Mouse (Mus musculus) embryonic facial prominence, embryonic 14.5 days (tissue): ENCODE measurements at regions not wholly inside any gene's neighbourhood (a gene's known extent, or its start where the extent isn't known, plus 50 kb on each side); places are given as distances from the start of the nearest gene placed in this dataset.

Experiments
- ATAC-seq: fragments of 200-750 bp; cut with Nextera tagmentation; 2 replicates; pipeline ENCODE4 v1.8.0; 2017; ENCODE audit warnings: low read depth, moderate number of reproducible peaks, moderate TSS enrichment
- DNase-seq: peaks from one replicate; pipeline ENCODE4 v3.0.0-alpha.2; 2015; ENCODE audit warnings: low spot score
- H3K27ac ChIP-seq: fragments of 300-500 bp; sonication (generic); replicated peaks from 2 replicates; pipeline ENCODE4 v1.5.1; 2014; ENCODE audit warnings: low read depth, mild to moderate bottlenecking, low read length, moderate library complexity
- H3K27me3 ChIP-seq: fragments of 300-500 bp; sonication (generic); replicated peaks from 2 replicates; pipeline ENCODE4 v1.6.1; 2014; ENCODE audit warnings: low read length; ENCODE audit not compliant: control insufficient read depth, insufficient read depth
- H3K36me3 ChIP-seq: fragments of 300-500 bp; sonication (generic); 2 replicates; pipeline ENCODE4 v1.6.1; 2014; ENCODE audit warnings: low read length, mixed read lengths; ENCODE audit not compliant: control insufficient read depth, insufficient read depth
- H3K4me1 ChIP-seq: fragments of 300-500 bp; sonication (generic); 2 replicates; pipeline ENCODE4 v1.6.1; 2014; ENCODE audit warnings: antibody characterized with exemption, low read length; ENCODE audit not compliant: control insufficient read depth, insufficient read depth
- H3K4me2 ChIP-seq: fragments of 300-500 bp; sonication (generic); 2 replicates; pipeline ENCODE4 v1.6.1; 2014; ENCODE audit warnings: low read depth, mild to moderate bottlenecking, low read length, moderate library complexity, mixed read lengths
- H3K4me3 ChIP-seq: fragments of 300-500 bp; sonication (generic); 2 replicates; pipeline ENCODE4 v1.5.1; 2014; ENCODE audit warnings: low read depth, mild to moderate bottlenecking, low read length
- H3K9ac ChIP-seq: fragments of 300-500 bp; sonication (generic); 2 replicates; pipeline ENCODE4 v1.6.1; 2014; ENCODE audit warnings: low read depth, mild to moderate bottlenecking, low read length, moderate library complexity, mixed read lengths
- H3K9me3 ChIP-seq: fragments of 300-500 bp; sonication (generic); 2 replicates; pipeline ENCODE4 v1.6.1; 2016; ENCODE audit warnings: low read length; ENCODE audit not compliant: control insufficient read depth
- WGBS: fragments of 180-500 bp; shearing (Covaris S2); extraction: QIAGEN DNeasy Blood & Tissue Kit; methylation state at CpG from one replicate; pipeline ENCODE4 v1.1.7; 2014; 5-methylcytosine and 5-hydroxymethylcytosine counted together

DNA sequence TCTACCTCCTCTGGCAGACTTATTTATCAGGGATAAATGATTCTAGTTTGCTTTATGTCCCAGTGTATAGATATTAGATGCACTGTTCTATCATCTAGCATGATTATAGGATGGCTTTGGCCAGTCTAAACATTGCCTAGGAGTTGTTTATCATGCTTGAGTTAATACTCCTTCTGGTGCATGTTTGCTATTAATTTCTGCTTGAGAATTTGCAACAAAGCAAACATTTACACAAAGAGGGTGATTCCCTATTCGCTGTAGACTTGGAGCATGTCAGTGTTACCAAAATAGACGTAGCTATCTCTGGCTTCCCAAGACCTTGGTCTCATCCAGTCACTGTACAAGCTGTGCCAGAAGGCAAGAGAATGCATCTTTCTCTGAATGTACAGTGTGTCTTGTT is 237.4 kb downstream of the Snx13 start:
- Histone ChIP-seq H3K4me2 (no peak overlapping the region), H3K27me3 (no peaks in the 10 kb centered on the region), H3K36me3 (no peaks in the 10 kb centered on the region), H3K9ac (no peak overlapping the region), H3K27ac (no peak overlapping the region), H3K4me1 (peaks cover 5% of the 10 kb centered on the region), H3K9me3 (no peaks in the 10 kb centered on the region), H3K4me3 (no peak overlapping the region)
- WGBS, result 63% methylated on average over 2 of the region's 2 CpGs
- ATAC-seq (no peak), DNase-seq (no peak)

DNA sequence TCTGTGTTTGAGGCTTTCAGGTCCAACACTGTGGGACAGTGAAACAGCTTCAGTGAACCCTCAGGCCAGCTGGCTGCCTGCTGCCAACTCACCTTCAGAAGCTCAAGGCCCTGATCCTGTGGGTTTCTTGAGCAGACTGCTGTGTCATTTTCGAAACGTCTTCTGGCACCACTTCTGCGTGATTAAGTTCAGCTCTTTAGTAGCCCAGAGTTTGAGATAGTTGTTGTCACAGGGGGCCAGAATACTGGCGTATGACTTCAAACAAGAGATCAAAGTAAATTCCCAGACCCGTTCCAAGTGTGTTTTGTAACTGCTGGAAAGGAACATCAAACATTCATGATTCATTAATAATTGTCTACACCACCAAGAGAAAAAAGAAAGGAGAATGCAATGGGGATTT is 236.9 kb downstream of the Snx13 start:
- 55% methylated on average over 5 of the region's 5 CpGs for WGBS
- no peak overlapping the region for H3K4me2 ChIP-seq
- no peak for ATAC-seq
- H3K9me3 ChIP-seq, result no peaks in the 10 kb centered on the region
- DNase-seq, result no peak
- H3K36me3 ChIP-seq, result no peaks in the 10 kb centered on the region
- H3K27ac ChIP-seq, result no peak overlapping the region
- no peak overlapping the region for H3K4me3 ChIP-seq
- peaks cover 5% of the 10 kb centered on the region for H3K4me1 ChIP-seq
- H3K9ac ChIP-seq, result no peak overlapping the region
- H3K27me3 ChIP-seq, result no peaks in the 10 kb centered on the region

DNA sequence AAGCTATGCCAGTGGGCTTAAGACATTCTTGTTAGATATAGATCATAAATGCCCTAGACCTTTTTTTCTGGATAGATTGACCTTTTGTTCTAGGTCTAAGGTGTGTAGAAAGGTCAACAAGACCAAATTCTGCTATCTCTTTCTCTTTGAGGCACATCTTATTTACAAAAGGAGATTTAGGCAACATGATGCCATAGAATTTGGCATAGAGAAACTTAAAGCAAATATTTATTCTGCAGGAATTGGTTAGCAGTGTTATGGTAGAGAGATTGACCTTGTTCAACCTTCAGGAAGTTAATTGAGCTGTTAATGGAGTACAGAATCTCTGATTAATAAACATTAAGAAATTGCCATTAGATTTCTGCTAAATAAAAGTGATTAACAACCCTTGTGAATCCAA is 236.4 kb downstream of the Snx13 start:
- no peak for ATAC-seq
- H3K36me3 ChIP-seq, result no peaks in the 10 kb centered on the region

DNA sequence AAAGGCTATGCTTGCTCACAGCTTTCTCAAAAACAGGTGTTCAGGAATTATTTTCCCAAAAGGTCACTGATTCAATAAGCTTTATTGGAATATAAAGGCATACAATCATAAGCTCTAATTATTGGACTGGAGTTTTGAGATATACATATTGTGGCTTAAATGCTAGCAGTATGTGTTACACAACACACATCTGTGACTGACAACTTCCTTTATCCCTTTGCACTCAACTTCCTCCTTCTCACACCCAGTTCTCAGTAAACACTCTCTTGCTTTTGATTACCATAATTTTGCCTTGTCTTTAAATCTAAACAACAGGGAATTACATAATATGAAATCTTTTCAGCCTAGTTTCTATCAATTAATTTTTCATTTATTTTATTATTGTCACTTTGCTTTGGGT is 222.5 kb downstream of the Snx13 start:
- H3K9me3 ChIP-seq, result 0 out of 2 replicates have a peak, but pooled peaks cover 5% of the 10 kb centered on the region
- no peak overlapping the region for H3K27ac ChIP-seq
- no peak overlapping the region for H3K4me2 ChIP-seq
- H3K4me1 ChIP-seq, result peaks cover 9% of the 10 kb centered on the region; the same call in 1 of the 2 replicates
- ATAC-seq (no peak), DNase-seq (no peak)
- H3K36me3 ChIP-seq, result no peaks in the 10 kb centered on the region
- no peak overlapping the region for H3K9ac ChIP-seq
- no peaks in the 10 kb centered on the region for H3K27me3 ChIP-seq
- no peak overlapping the region for H3K4me3 ChIP-seq

More for the DNA sequence above, 236.4 kb downstream of the Snx13 start:
- H3K4me3 ChIP-seq, result no peak overlapping the region
- H3K27me3 ChIP-seq, result no peaks in the 10 kb centered on the region
- no peak overlapping the region for H3K27ac ChIP-seq
- H3K4me2 ChIP-seq, result no peak overlapping the region
- no peak overlapping the region for H3K9ac ChIP-seq
- peaks cover 5% of the 10 kb centered on the region for H3K4me1 ChIP-seq
- DNase-seq, result no peak
- H3K9me3 ChIP-seq, result no peaks in the 10 kb centered on the region

DNA sequence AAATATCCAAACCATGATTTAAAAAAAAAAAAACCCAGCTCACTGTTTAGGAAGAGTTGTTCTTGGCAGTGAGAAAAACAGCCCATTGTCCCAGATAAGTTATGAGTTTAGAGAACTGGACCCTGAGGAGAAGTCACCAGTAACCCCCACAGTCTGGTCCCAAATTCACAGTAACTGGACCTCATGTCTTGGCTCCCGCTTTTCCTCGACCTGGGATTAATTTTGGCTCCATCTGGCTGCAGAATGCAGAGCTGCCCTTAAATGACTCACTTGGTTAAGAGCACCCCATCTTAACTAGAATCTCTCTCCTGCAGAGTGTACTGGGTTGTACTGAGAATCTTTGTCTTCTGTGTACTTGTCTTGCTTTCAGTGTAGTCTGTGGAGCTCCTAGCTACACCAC is 221.0 kb downstream of the Snx13 start:
- 66% methylated on average over 2 of the region's 2 CpGs for WGBS
- DNase-seq, result no peak
- no peak overlapping the region for H3K4me3 ChIP-seq

DNA sequence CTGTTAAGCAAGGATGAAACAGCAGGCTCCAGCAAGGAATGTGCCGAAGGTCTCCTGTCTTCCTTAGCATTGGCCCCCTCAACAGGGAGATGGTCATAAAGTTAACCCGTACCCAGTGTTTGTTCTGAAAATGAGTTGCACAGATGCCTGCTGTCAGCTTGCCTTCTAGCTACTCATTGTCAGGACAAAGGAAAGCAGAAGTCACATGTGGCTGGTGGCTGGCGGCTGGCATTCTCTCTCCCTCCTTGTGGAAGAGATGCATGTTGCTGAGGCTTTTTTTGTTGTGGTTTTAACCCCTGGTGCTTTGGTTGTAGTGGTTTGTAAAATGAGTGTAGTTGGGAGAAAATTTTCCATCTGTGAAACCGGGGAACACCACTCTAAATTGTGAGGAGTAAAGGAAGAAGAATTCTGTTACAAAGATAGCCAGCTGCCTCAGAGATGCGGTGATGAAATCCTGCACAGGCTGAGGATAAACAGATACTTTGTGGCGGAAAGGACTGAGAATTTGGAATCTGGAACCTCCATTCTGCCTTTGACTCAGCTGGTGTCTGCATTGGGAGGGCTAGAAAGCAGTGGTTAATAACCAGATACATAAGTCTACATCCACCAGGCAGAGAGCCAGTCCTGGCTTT is 220.2 kb downstream of the Snx13 start:
- H3K27me3 ChIP-seq, result no peaks in the 10 kb centered on the region
- H3K9me3 ChIP-seq, result no peaks in the 10 kb centered on the region
- ATAC-seq (no peak), DNase-seq (peak; percentile 44)
- no peaks in the 10 kb centered on the region for H3K36me3 ChIP-seq
- no peak overlapping the region for H3K9ac ChIP-seq
- no peak overlapping the region for H3K4me2 ChIP-seq
- H3K4me3 ChIP-seq, result no peak overlapping the region
- 47% methylated on average over 6 of the region's 6 CpGs for WGBS
- H3K27ac ChIP-seq, result no peak overlapping the region; the same call in 1 of the 2 replicates
- H3K4me1 ChIP-seq, result peaks cover 9% of the 10 kb centered on the region; the same call in 1 of the 2 replicates

More for the DNA sequence above, 221.0 kb downstream of the Snx13 start:
- Histone ChIP-seq H3K4me1 (peaks cover 9% of the 10 kb centered on the region; the same call in 1 of the 2 replicates), H3K27ac (no peak overlapping the region), H3K9me3 (0 out of 2 replicates have a peak, but pooled peaks cover 3% of the 10 kb centered on the region), H3K9ac (no peak overlapping the region), H3K36me3 (no peaks in the 10 kb centered on the region), H3K4me2 (no peak overlapping the region), H3K27me3 (no peaks in the 10 kb centered on the region)
- ATAC-seq, result no peak

DNA sequence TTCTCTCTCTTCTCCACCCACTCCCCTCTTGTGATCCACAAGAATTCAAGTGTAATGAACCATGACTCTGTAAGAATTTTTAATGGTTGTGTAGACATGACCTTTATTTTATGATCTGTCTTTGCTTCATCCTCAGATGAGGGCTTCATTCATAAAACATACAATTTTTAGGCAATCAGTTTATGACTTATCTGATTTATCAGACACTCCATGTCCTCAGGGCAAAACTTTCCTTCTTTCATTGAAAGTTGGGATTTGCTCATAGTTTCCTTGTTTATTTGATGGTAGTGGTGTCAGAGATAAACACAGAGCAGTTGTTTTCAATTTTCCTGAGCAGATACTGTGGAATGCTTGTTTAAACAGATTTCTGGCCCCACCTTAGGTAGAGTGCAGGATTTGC is 212.8 kb downstream of the Snx13 start:
- Histone ChIP-seq H3K4me3 (no peak overlapping the region), H3K9me3 (no peaks in the 10 kb centered on the region), H3K9ac (no peak overlapping the region), H3K4me2 (no peak overlapping the region), H3K4me1 (no peaks in the 10 kb centered on the region; the same call in 1 of the 2 replicates), H3K27me3 (no peaks in the 10 kb centered on the region), H3K27ac (no peak overlapping the region), H3K36me3 (no peaks in the 10 kb centered on the region)
- no peak for ATAC-seq
- DNase-seq, result no peak

DNA sequence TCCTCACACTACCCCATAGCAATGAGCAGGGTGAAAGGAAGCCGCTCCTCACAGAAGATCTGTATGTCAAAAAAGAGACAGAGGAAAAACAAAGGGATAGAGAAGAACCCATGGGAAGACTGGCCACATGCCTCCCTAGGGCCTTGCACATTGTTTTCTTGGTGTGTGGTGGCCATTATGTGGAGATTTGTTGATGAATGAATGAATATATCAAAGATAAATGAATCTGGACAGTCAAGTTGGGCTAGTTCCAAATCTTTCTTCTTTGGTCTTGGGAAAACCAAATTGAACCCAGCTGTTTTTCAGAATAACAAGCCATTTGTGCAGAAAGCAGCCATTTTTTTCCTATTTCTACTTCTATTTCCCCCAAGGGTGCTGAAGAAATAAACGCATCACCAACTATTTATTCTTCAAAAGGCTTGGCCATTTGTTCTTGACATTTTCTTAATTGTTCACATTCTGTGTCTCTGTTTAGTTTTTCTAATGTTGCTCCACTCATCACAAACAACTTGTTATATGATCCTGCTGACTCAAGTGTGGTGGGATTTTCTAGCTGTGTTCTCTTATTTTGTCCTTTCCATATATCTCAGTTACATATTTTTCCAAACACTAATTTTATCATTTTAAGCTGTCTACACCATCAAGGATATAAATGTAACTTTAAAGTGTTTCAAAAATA is 208.9 kb downstream of the Snx13 start:
- Histone ChIP-seq H3K4me1 (no peaks in the 10 kb centered on the region; the same call in 1 of the 2 replicates), H3K27ac (0 out of 2 replicates have a peak overlapping the region, but pooled peaks have one; percentile 21), H3K27me3 (no peaks in the 10 kb centered on the region), H3K4me3 (no peak overlapping the region), H3K4me2 (no peak overlapping the region), H3K9me3 (no peaks in the 10 kb centered on the region), H3K36me3 (no peaks in the 10 kb centered on the region), H3K9ac (no peak overlapping the region)
- DNase-seq (peak; percentile 82), ATAC-seq (no peak)
- WGBS, result 48% methylated on average over 2 of the region's 2 CpGs

DNA sequence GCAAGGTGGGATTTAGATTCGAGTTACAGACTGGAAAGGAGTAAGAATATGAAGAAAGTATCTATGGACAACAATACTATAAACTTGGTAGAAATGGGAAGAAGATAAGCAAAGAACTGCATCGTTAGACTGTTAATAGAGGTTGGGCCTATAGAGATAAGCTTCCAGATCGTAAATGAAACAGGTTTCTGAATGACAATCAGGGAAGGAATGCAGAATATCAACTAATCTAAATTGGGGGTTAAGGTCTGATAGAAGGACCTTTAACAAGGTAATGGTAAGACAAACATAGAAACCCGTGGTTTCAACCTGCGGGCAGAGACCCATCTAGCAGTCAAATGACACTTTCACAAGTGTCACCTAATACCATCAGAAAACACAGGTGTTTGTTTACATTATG is 201.5 kb downstream of the Snx13 start:
- Histone ChIP-seq H3K27ac (no peak overlapping the region), H3K4me2 (no peak overlapping the region), H3K4me1 (no peaks in the 10 kb centered on the region), H3K27me3 (no peaks in the 10 kb centered on the region), H3K36me3 (no peaks in the 10 kb centered on the region), H3K9me3 (no peaks in the 10 kb centered on the region), H3K9ac (no peak overlapping the region), H3K4me3 (no peak overlapping the region)
- no peak for DNase-seq
- no peak for ATAC-seq
- WGBS, result 81% methylated on average over 5 of the region's 5 CpGs
